Mouse (Mus musculus) urinary bladder, postnatal 0 days (tissue): ENCODE results near the gene Ulk3. TPM values are rescaled to one million over a fixed set of nuclear protein-coding genes. Genes with fewer than 3 reads are reported as not detected.

Experiments
- polyA plus RNA-seq: library from polyadenylated mRNA; unstranded; fragments of >200 nt; fragmentation: Nextera tagmentation; extraction: Ambion mirVana; gene quantifications from 2 replicates; pipeline ENCODE4 v1.2.1, GENCODE M21; 2015

Ulk3 gene
- polyA plus RNA-seq, result 10.3 and 12.9 TPM in 2 replicates

GRCm38 (mm10) chr9:57589224-57590126 lies at the start of gene Ulk3:
Gene Ulk3, plus strand, starts transcription at chr9:57589452.

GRCm38 (mm10) chr9:57552139-57552887 lies 36.9 kb upstream of the Ulk3 start, which contains the start of gene Mpi:
Gene Mpi, minus strand, starts transcription at chr9:57552763.

GRCm38 (mm10) chr9:57560861-57561710 lies 28.2 kb upstream of the Ulk3 start, which contains the start of gene Scamp2:
Gene Scamp2, plus strand, starts transcription at chr9:57560943.

GRCm38 (mm10) chr9:57606139-57606851 lies 17.0 kb downstream of the Ulk3 start, which contains the start of gene Cplx3:
Gene Cplx3, minus strand, starts transcription at chr9:57606281.

GRCm38 (mm10) chr9:57620674-57621073 lies 31.4 kb downstream of the Ulk3 start, which contains the start of gene Lman1l:
Gene Lman1l, minus strand, starts transcription at chr9:57620774.

Other genes with a start within 250 kb of the Ulk3 start
- 22.0 and 24.5 TPM in 2 replicates for gene Ppcdc, start 149.3 kb upstream of the Ulk3 start, polyA plus RNA-seq
- 15.4 and 16.2 TPM in 2 replicates for gene Scamp5, start 121.4 kb upstream of the Ulk3 start, polyA plus RNA-seq
- 7.0 and 9.2 TPM in 2 replicates for gene Rpp25, start 85.4 kb upstream of the Ulk3 start, polyA plus RNA-seq
- gene Cox5a, start 68.2 kb upstream of the Ulk3 start, polyA plus RNA-seq, result 514 and 536 TPM in 2 replicates
- gene Fam219b, start 51.9 kb upstream of the Ulk3 start, polyA plus RNA-seq, result 15.2 and 16.3 TPM in 2 replicates
- 17.1 and 17.3 TPM in 2 replicates for gene Mpi, start 36.7 kb upstream of the Ulk3 start, polyA plus RNA-seq
- 52.6 and 54.4 TPM in 2 replicates for gene Scamp2, start 28.5 kb upstream of the Ulk3 start, polyA plus RNA-seq
- not detected in 2 replicates for gene Cplx3, start 16.8 kb downstream of the Ulk3 start, polyA plus RNA-seq
- not detected in 2 replicates for gene Lman1l, start 31.3 kb downstream of the Ulk3 start, polyA plus RNA-seq
- 16.0 and 16.7 TPM in 2 replicates for gene Csk, start 64.2 kb downstream of the Ulk3 start, polyA plus RNA-seq
- gene Cyp1a2, start 94.3 kb downstream of the Ulk3 start, polyA plus RNA-seq, result not detected in 2 replicates
- gene Cyp1a1, start 98.5 kb downstream of the Ulk3 start, polyA plus RNA-seq, result 0.06 and 0.16 TPM in 2 replicates
- 14.2 and 14.9 TPM in 2 replicates for gene Edc3, start 119.1 kb downstream of the Ulk3 start, polyA plus RNA-seq
- gene Clk3, start 176.4 kb downstream of the Ulk3 start, polyA plus RNA-seq, result 37.7 and 45.8 TPM in 2 replicates
- gene Arid3b, start 247.3 kb downstream of the Ulk3 start, polyA plus RNA-seq, result 3.8 and 5.1 TPM in 2 replicates